In genomic region chr9:70141885-70142326, GRCm38 (mm10) we compare ENCODE assay signal across 8 mouse cellular contexts. TPM values are rescaled to one million over a fixed set of nuclear protein-coding genes. Genes with fewer than 3 reads are reported as not detected.
A peak's percentile ranks its signal among the peaks of the same experiment; 100 is the strongest.
DNase-seq lines count a peak whose midpoint lies in the region; ATAC-seq lines count a peak whose summit lies in the region.

No protein-coding gene starts in this region.

- peak overlapping the region; percentile 64 for H3K9ac ChIP-seq in kidney, embryonic 16.5 days (replicated peaks; ENCODE audit: low read length)
- H3K9ac ChIP-seq in hindbrain, embryonic 14.5 days: peak overlapping the region; percentile 75
- peak overlapping the region; percentile 63 for H3K9ac ChIP-seq in midbrain, embryonic 15.5 days

- 0 out of 2 replicates have a peak, but pooled peaks have one; percentile 9 for ATAC-seq in kidney, embryonic 16.5 days (ENCODE audit: low FRiP score, low TSS enrichment)
- peak; percentile 42; the same call in 1 of the 2 replicates for ATAC-seq in hindbrain, embryonic 14.5 days (ENCODE audit: low FRiP score)
- ATAC-seq in midbrain, embryonic 15.5 days (replicated peaks): peak; percentile 48
- no peak for ATAC-seq in megakaryocyte, adult 5-6 weeks (ENCODE audit: poor library complexity, severe bottlenecking)

- H3K4me2 ChIP-seq in kidney, embryonic 16.5 days (replicated peaks; ENCODE audit: low read depth, low read length): peak overlapping the region; percentile 67
- H3K4me2 ChIP-seq in hindbrain, embryonic 14.5 days (replicated peaks): peak overlapping the region; percentile 95
- H3K4me2 ChIP-seq in midbrain, embryonic 15.5 days: peak overlapping the region; percentile 95

- peak overlapping the region; percentile 58 for H3K4me3 ChIP-seq in kidney, embryonic 16.5 days (ENCODE audit: low read length)
- peak overlapping the region; percentile 78 for H3K4me3 ChIP-seq in hindbrain, embryonic 14.5 days (replicated peaks; ENCODE audit: low read length)
- H3K4me3 ChIP-seq in midbrain, embryonic 15.5 days: peak overlapping the region; percentile 80

- H3K27ac ChIP-seq in kidney, embryonic 16.5 days (ENCODE audit: low read length): no peak overlapping the region
- 0 out of 2 replicates have a peak overlapping the region, but pooled peaks have one; percentile 57 for H3K27ac ChIP-seq in hindbrain, embryonic 14.5 days
- peak overlapping the region; percentile 26; the same call in 1 of the 2 replicates for H3K27ac ChIP-seq in midbrain, embryonic 15.5 days

- DNase-seq in kidney, postnatal 36 days: no peak
- DNase-seq in embryo, embryonic 10.5 days (ENCODE audit: low spot score): peak; percentile 22
- DNase-seq in hindbrain, embryonic 14.5 days (ENCODE audit: low spot score): peak; percentile 27
- DNase-seq in adrenal gland, postnatal 10 days: no peak
- DNase-seq in lung, adult 18-20 months: no peak

- H3K9me3 ChIP-seq in kidney, embryonic 16.5 days (ENCODE audit: low read length): no peaks in the 10 kb centered on the region
- no peaks in the 10 kb centered on the region for H3K9me3 ChIP-seq in hindbrain, embryonic 14.5 days (ENCODE audit: control insufficient read depth, low read length)
- H3K9me3 ChIP-seq in midbrain, embryonic 15.5 days: no peaks in the 10 kb centered on the region

- peaks cover 38% of the 10 kb centered on the region for H3K4me1 ChIP-seq in kidney, embryonic 16.5 days (ENCODE audit: insufficient read depth, low read length)
- H3K4me1 ChIP-seq in hindbrain, embryonic 14.5 days (replicated peaks; ENCODE audit: control insufficient read depth, insufficient read depth, low read length): peaks cover 6% of the 10 kb centered on the region; the same call in 1 of the 2 replicates
- H3K4me1 ChIP-seq in midbrain, embryonic 15.5 days: peaks cover 16% of the 10 kb centered on the region; the same call in 1 of the 2 replicates

- WGBS in kidney, embryonic 16.5 days: 3% methylated on average over 11 of the region's 11 CpGs
- 2% methylated on average over 11 of the region's 11 CpGs for WGBS in hindbrain, embryonic 14.5 days
- WGBS in midbrain, embryonic 15.5 days: 2% methylated on average over 11 of the region's 11 CpGs

- H3K27me3 ChIP-seq in kidney, embryonic 16.5 days (ENCODE audit: insufficient read depth, low read length): no peaks in the 10 kb centered on the region
- H3K27me3 ChIP-seq in hindbrain, embryonic 14.5 days (ENCODE audit: control insufficient read depth, insufficient read depth, low read length): peaks cover 7% of the 10 kb centered on the region; the same call in 1 of the 2 replicates
- peaks cover 3% of the 10 kb centered on the region; the same call in 1 of the 2 replicates for H3K27me3 ChIP-seq in midbrain, embryonic 15.5 days (replicated peaks)

- H3K36me3 ChIP-seq in kidney, embryonic 16.5 days (ENCODE audit: insufficient read depth, low read length): no peaks in the 10 kb centered on the region
- H3K36me3 ChIP-seq in hindbrain, embryonic 14.5 days (replicated peaks; ENCODE audit: control insufficient read depth, insufficient read depth): no peaks in the 10 kb centered on the region
- no peaks in the 10 kb centered on the region for H3K36me3 ChIP-seq in midbrain, embryonic 15.5 days (replicated peaks)

RNA-seq across cellular contexts. Expression of gene Fam81a, which starts 0.5 kb away (rescaled TPM):
- 14.6 and 14.9 TPM in 2 replicates for polyA plus RNA-seq in kidney, embryonic 16.5 days (2015; fragmentation: Nextera tagmentation; extraction: Ambion mirVana)
- 12.9 TPM in 2 replicates for polyA plus RNA-seq in hindbrain, embryonic 14.5 days (2014; fragmentation: Nextera tagmentation; extraction: Ambion mirVana)
- 8.2 and 8.4 TPM in 2 replicates for polyA plus RNA-seq in midbrain, embryonic 15.5 days (2015; fragmentation: Nextera tagmentation; extraction: Ambion mirVana)
- total RNA-seq in megakaryocyte, adult 5-6 weeks (2015): not detected in 2 replicates
- 0.07 TPM in 1 of 2 replicates, not detected in the other for total RNA-seq in megakaryocyte, adult 5-6 weeks (2017)
- total RNA-seq in adrenal gland, postnatal 10 days (2021): 1 to 10 TPM; 3.2 to 3.7 TPM

Comparison
In these comparisons a context has a peak if more than half of its experiments do, and no peak if none do; other contexts are left out.
1. DNase-seq: peak in embryo, embryonic 10.5 days (single experiment) and hindbrain, embryonic 14.5 days (single experiment); none in kidney, postnatal 36 days (0 of 2), adrenal gland, postnatal 10 days (single experiment) and lung, adult 18-20 months (0 of 2).
2. Peak in every context shown above with its lines, with median percentiles within 50 percentile points of each other: H3K4me2 ChIP-seq, H3K4me3 ChIP-seq and H3K9ac ChIP-seq.